Mouse (Mus musculus) splenic B cell, adult 2 months (primary cell): ENCODE data around the gene Mab21l1.

Source experiments
- DNase-seq: peaks from one replicate; pipeline ENCODE4 v3.0.0-alpha.2; 2011; ENCODE audit warnings: low read depth, low spot score
- H3K27me3 ChIP-seq: 2 replicates; pipeline ENCODE4 v1.6.1; 2012; ENCODE audit warnings: mild to moderate bottlenecking, low read length, moderate library complexity, mixed read lengths; ENCODE audit not compliant: control insufficient read depth, poor library complexity, insufficient read depth, severe bottlenecking
- H3K36me3 ChIP-seq: 2 replicates; pipeline ENCODE4 v1.6.1; 2012; ENCODE audit warnings: mild to moderate bottlenecking, low read length, moderate library complexity, mixed read lengths; ENCODE audit not compliant: control insufficient read depth, poor library complexity, insufficient read depth, severe bottlenecking

Mab21l1 gene

GRCm38 (mm10) chr3:55785266-55785980, 3.1 kb downstream of the Mab21l1 start:
- H3K36me3 ChIP-seq: no peaks in the 10 kb centered on the region
- H3K27me3 ChIP-seq: no peaks in the 10 kb centered on the region
- DNase-seq: no peak

DNA sequence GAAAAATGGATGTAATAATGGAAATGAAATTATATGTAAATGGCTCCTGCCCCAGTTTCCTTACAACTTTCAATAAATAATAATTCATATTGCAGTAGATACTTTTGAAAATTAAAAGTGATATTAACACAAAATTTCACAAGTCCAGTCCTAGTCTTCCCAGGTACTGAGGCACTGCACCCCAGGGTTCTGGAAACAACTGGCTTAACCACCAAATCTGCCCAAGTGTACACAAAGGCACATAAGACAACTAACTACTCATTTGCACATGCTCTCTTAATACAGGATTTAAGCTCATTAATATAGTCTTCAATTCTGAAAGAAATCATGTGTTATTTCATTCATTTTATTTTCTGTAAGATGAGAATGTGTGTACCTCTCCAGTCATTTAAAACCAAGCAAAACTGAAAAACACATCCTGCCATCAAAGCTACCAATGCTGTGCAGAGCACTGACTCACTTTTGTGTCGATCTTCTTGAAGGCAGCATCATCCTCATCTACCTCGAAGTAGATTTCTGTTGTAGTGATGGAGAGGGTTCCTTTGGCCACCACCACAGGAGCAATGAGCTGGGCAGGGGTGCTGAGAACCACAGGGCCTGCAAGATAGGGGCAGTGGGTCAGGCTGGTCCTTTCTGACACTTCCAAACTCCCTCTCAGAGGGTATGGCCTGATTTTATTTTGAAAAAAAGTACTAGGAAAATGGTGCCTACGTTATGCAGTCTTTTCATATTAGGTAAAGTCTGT, 3.8 kb downstream of the Mab21l1 start:
- Histone ChIP-seq H3K27me3 (no peaks in the 10 kb centered on the region), H3K36me3 (no peaks in the 10 kb centered on the region)
- no peak for DNase-seq

GRCm38 (mm10) chr3:55786835-55787486, 4.7 kb downstream of the Mab21l1 start:
- no peak for DNase-seq
- H3K27me3 ChIP-seq: no peaks in the 10 kb centered on the region
- H3K36me3 ChIP-seq: no peaks in the 10 kb centered on the region

DNA sequence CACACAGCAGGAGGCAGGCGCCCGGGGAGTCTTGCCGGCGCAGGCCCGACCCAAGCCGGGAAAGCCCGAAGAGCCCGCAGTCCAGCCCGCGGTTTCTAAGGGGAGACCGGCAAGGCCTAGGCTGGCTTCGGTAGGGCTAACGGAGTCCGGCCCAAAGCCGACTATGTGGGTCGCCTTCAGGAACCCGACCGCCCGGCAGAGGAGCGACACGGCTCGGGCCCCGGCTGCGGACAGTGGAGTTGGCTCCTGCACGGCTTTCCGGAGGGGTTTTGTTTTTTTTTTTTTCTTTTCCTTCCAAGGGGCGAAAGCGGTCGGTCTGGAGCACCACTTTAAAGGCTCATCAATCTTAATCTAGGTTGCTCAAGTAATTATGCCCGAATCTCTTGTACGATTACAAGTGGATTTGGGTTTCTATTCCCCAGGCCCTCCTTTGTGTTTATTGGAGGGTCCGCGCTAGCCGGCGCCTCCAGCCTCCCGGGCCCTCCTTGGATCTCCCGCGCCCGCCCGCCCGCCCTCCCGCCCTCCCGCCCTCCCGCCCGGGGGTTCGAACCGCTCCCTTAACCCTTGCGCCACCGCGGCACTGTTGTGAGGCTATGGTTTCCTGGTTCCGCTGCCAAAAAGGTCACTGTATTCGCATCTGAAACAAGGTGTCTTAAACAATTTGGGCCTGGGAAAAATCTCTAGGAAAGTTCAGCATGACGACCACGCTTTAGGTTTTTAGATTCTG, 5.3 kb downstream of the Mab21l1 start:
- DNase-seq: no peak
- no peaks in the 10 kb centered on the region for H3K36me3 ChIP-seq
- no peaks in the 10 kb centered on the region for H3K27me3 ChIP-seq

DNA sequence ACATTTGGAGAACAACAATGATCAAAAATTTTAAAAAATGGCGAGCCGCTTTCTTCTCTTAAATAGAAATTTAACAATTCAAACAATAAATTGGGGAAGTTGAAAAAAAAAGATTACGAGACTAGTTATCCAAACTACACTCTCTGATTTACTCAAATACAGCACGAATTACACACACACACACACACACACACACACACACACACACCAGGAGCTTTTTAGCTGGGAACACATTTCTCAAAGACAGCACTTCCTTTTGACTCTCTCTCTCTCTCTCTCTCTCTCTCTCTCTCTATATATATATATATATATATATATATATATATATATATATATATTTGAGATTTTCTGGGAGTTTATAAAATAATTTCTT, 5.9 kb downstream of the Mab21l1 start:
- H3K36me3 ChIP-seq: no peaks in the 10 kb centered on the region
- no peaks in the 10 kb centered on the region for H3K27me3 ChIP-seq
- no peak for DNase-seq

DNA sequence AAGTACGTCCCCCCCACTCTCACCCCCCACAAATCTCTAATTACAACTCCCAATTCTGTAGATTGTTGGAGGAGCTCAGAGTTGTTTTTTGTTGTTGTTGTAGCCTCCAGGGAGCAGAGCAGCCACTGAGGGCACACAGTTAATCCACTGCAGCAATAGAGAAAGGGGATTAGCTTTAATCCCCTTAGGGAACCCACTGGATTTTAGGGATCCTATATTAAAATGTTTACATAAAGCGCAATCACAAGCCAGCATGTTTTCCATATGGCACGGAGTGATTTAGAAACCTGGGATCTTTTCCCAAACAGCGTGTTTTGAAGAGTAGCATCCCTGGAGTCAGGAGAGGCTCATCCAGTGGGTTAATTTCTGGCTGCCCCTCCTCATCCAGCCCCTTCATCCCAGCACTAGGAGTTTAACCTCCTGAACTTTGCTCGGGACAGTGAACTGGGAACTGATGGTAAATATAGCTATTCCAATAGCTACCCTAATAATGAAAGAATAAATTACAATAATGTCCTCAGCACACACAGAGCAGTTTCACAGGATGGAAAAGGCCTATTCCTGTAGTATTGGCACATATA, 6.4 kb downstream of the Mab21l1 start:
- no peaks in the 10 kb centered on the region for H3K36me3 ChIP-seq
- no peak for DNase-seq
- no peaks in the 10 kb centered on the region for H3K27me3 ChIP-seq

GRCm38 (mm10) chr3:55789856-55790255, 7.5 kb downstream of the Mab21l1 start:
- DNase-seq: no peak
- no peaks in the 10 kb centered on the region for H3K27me3 ChIP-seq
- no peaks in the 10 kb centered on the region for H3K36me3 ChIP-seq

GRCm38 (mm10) chr3:55790609-55791008, 8.3 kb downstream of the Mab21l1 start:
- DNase-seq: no peak
- Histone ChIP-seq H3K27me3 (no peaks in the 10 kb centered on the region), H3K36me3 (no peaks in the 10 kb centered on the region)

DNA sequence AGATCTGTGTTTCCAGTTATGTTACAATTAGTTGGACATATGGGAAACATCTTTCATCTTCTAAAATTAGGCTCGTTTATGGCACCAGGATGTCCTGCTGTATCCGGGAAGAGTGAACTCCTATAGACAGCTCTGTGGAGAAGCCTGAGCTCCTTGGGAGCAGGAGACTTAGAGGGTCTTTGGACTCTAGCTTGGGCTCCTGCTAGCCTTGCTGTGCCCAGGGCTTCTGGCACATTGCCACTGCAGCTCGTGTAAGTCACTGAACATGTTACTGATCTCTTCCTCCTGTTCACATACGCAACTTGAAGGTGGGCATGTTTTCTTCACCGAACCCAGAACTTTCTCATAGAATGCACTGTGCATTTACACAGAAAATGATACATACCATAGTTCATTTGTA, 9.9 kb downstream of the Mab21l1 start:
- Histone ChIP-seq H3K27me3 (no peaks in the 10 kb centered on the region), H3K36me3 (no peaks in the 10 kb centered on the region)
- no peak for DNase-seq

DNA sequence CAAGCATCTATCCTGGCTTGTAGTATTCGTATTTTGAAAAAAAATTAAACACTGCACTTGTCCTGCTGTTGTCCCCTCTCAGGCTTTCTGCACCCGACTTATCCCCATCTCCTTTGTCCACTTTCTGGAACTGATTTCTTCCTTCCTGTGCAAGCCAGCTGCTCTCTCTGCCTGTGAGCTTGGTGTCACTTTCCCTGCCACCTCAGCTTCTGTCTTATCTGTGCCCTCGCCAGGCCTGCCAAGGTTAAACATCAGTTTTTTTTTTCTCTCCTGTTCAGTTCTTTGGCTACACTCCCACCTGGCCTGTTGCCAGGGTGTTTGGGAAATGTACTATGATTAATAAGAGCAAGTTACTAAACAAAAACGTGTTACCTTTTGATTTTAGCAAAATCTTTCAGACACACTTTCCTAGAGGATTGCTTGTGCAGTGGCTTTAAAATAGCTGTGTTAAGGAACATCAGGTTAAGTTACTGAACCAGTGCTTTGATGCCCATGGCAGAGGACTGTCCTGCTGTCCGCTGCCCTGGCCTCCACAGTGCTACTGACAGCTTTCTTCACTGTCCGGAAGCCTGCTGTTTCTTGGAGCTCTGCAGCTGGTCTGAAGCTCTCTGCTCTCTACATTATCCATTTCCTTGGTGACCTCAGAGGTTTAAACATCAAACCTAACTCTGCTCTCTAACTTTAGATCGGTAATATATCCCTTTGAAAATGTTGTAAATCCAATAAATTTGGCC, 11.7 kb downstream of the Mab21l1 start:
- DNase-seq: no peak
- H3K36me3 ChIP-seq: no peaks in the 10 kb centered on the region

DNA sequence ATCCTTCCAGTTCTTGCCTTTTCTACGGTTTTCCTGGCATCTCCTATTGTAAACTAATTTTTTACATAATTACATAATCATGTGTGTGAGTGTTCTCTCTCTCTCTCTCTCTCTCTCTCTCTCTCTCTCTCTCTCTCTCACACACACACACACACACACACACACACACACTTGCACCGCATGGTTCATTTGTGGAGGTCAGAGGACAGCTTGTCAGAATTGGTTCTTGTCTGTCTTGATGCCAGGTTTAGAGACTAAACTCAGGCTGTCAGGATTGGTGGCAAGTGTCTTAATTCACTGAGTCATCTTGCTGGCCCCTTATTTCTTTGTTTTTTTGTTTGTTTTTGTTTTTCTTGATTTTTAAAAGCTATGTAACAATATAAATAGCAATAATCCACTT, 12.5 kb downstream of the Mab21l1 start:
- H3K27me3 ChIP-seq: no peaks in the 10 kb centered on the region
- H3K36me3 ChIP-seq: no peaks in the 10 kb centered on the region
- DNase-seq: no peak

More for the DNA sequence above, 11.7 kb downstream of the Mab21l1 start:
- no peaks in the 10 kb centered on the region for H3K27me3 ChIP-seq

GRCm38 (mm10) chr3:55814993-55815625, 32.8 kb downstream of the Mab21l1 start:
- Histone ChIP-seq H3K36me3 (no peaks in the 10 kb centered on the region), H3K27me3 (no peaks in the 10 kb centered on the region)
- DNase-seq: no peak

GRCm38 (mm10) chr3:55816096-55816495, 33.8 kb downstream of the Mab21l1 start:
- H3K36me3 ChIP-seq: no peaks in the 10 kb centered on the region

More at GRCm38 (mm10) chr3:55816096-55816495, 33.8 kb downstream of the Mab21l1 start:
- no peaks in the 10 kb centered on the region for H3K27me3 ChIP-seq
- DNase-seq: no peak
